Mouse (Mus musculus): ENCODE results near the gene Zc3h6. TPM values are rescaled to one million over a fixed set of nuclear protein-coding genes. Genes with fewer than 3 reads are reported as not detected.
A peak's percentile ranks its signal among the peaks of the same experiment; 100 is the strongest.

Gene Zc3h6
- polyA plus RNA-seq (2012; rRNA removed), result 1.4 TPM in 2 replicates

DNA sequence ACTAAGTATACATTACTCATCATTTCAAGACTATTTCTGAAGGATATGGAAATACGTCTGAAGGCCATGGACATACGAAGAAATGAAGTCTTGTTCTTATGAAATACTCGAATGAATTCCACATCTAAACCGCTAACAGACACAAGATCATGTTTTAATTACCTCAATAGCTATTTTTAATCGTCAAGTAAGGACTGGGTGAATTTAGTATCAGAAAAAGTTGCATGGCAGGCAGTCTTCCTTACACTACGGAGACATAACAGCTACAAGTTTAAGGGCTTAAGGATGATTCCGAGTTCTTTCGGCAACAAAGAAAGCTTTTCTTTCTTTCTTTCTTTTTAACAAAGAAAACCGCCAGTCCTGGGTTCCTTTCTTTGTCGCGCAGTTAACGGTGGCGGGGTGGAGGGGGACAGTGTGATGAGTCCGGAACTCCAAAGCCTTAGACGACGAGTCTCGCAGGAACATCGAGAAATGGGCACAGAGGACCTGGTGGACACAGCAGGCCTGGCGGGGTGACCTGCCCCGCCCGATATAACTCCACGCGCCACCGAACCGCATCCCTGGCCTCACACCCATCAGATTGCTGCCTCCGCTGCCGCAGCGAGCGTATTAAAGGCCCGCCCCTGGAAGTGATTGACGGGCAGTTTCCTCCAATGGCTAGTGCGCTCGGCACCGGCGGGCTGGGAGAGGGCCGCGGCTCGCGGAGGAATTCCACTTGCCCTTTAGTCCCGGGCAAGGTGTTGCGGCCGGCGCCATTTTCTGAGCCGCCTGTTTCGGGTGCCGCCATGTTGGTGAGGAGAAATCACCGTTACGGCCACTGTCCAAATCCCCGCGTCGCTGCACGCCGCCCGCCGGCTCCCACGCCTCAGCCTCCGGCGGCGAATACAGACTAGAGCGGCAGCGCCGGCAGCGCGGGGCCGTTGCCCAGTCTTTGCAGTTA, at the start of gene Zc3h6:
Gene Zc3h6 (plus strand): TSS at position 762 of the 940 bp plus-strand sequence.
- WGBS, result under 1% methylated on average over 65 of the region's 65 CpGs

DNA sequence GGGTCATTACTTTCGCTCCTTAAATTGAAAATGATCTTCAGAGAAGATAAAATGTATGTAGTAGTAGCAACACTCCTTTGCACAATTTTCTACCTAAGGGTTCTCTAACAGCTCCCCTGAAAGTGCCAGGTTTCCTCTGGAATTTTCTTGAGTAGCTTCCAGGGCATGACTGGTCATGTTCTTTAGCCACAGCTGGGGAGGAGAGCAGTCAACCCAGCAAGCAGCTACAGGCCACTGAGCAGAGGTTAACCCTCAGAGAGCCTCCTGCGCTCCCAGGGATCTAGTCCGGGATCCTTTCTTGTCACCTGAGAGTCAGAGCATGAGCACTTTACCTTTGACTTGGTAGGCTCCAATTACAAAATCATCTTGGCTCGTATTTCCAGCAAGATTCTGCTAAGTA, 42.4 kb upstream of the Zc3h6 start:
- Histone ChIP-seq H3K27me3 (ENCODE audit: control insufficient read depth, insufficient read depth, low read length) (no peaks in the 10 kb centered on the region), H3K27ac (ENCODE audit: insufficient read depth, low read length) (no peak overlapping the region), H3K4me3 (ENCODE audit: extremely low read depth, insufficient read depth, insufficient read length) (no peak overlapping the region), H3K4me1 (ENCODE audit: control insufficient read depth, insufficient read depth, insufficient read length) (no peaks in the 10 kb centered on the region), H3K36me3 (ENCODE audit: control insufficient read depth, insufficient read depth, low read length) (peaks cover 7% of the 10 kb centered on the region)
- 93% methylated on average over 4 of the region's 4 CpGs for WGBS
- TF ChIP-seq POLR2A (IDR thresholded peaks at IDR 0.05; ENCODE audit: low read depth, low read length) (no peak), CTCF (IDR thresholded peaks at IDR 0.05; ENCODE audit: extremely low read depth, insufficient read depth, insufficient read length, insufficient replicate concordance) (no peak)
- no peak for DNase-seq (ENCODE audit: low read depth in 1 of 2, low spot score in 2 of 2)

More for the DNA sequence above, at the start of gene Zc3h6:
- H3K36me3 ChIP-seq (ENCODE audit: control insufficient read depth, insufficient read depth, low read length), result no peaks in the 10 kb centered on the region
- H3K27ac ChIP-seq (ENCODE audit: insufficient read depth, low read length), result peak within 1 kb of the TSS; percentile 100
- TF ChIP-seq POLR2A (IDR thresholded peaks at IDR 0.05; ENCODE audit: low read depth, low read length) (peak; percentile 77), CTCF (IDR thresholded peaks at IDR 0.05; ENCODE audit: extremely low read depth, insufficient read depth, insufficient read length, insufficient replicate concordance) (no peak)
- H3K4me3 ChIP-seq (ENCODE audit: extremely low read depth, insufficient read depth, insufficient read length), result peak within 1 kb of the TSS; percentile 97
- H3K27me3 ChIP-seq (ENCODE audit: control insufficient read depth, insufficient read depth, low read length), result no peaks in the 10 kb centered on the region
- DNase-seq (ENCODE audit: low read depth in 1 of 2, low spot score in 2 of 2), result peak; percentile 96 to 97
- no peaks in the 10 kb centered on the region for H3K4me1 ChIP-seq (ENCODE audit: control insufficient read depth, insufficient read depth, insufficient read length)

- Histone ChIP-seq H3K27me3 (ENCODE audit: control insufficient read depth, insufficient read depth, low read length) (no peaks in the 10 kb centered on the region), H3K36me3 (ENCODE audit: control insufficient read depth, insufficient read depth, low read length) (peaks cover 15% of the 10 kb centered on the region), H3K4me3 (ENCODE audit: extremely low read depth, insufficient read depth, insufficient read length) (no peak overlapping the region), H3K4me1 (ENCODE audit: control insufficient read depth, insufficient read depth, insufficient read length) (no peaks in the 10 kb centered on the region), H3K27ac (ENCODE audit: insufficient read depth, low read length) (no peak overlapping the region)
- TF ChIP-seq CTCF (IDR thresholded peaks at IDR 0.05; ENCODE audit: extremely low read depth, insufficient read depth, insufficient read length, insufficient replicate concordance), result no peak
- no peak for TF ChIP-seq POLR2A (IDR thresholded peaks at IDR 0.05; ENCODE audit: low read depth, low read length)
- no peak for DNase-seq (ENCODE audit: low read depth in 1 of 2, low spot score in 2 of 2)
- WGBS, result 85% methylated on average over 3 of the region's 3 CpGs
These were observed 38.8 kb upstream of the Zc3h6 start for GRCm38 (mm10) chr2:128928446-128928845.

DNA sequence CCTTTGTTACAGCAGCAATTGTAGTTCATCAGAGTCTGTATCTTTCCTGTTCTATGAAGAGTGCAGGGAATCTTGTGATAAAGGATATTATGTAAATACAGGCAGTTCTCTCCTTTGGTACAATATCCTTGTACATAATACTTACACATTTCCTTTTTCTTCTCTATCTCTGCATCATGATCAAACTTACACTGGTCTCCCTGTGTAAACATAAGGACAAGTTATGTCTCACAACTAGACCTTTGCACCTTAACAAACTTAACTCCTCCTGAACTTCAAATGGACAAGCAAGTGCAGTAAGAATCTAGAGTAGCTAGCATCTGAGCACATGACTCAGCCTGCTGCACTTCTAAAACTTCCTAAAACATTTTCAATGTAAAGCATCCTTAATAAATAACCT, 36.5 kb upstream of the Zc3h6 start:
- Histone ChIP-seq H3K4me1 (ENCODE audit: control insufficient read depth, insufficient read depth, insufficient read length) (no peaks in the 10 kb centered on the region), H3K27me3 (ENCODE audit: control insufficient read depth, insufficient read depth, low read length) (no peaks in the 10 kb centered on the region), H3K27ac (ENCODE audit: insufficient read depth, low read length) (no peak overlapping the region), H3K4me3 (ENCODE audit: extremely low read depth, insufficient read depth, insufficient read length) (no peak overlapping the region), H3K36me3 (ENCODE audit: control insufficient read depth, insufficient read depth, low read length) (peaks cover 18% of the 10 kb centered on the region)
- no peak for DNase-seq (ENCODE audit: low read depth in 1 of 2, low spot score in 2 of 2)
- TF ChIP-seq CTCF (IDR thresholded peaks at IDR 0.05; ENCODE audit: extremely low read depth, insufficient read depth, insufficient read length, insufficient replicate concordance) (no peak), POLR2A (IDR thresholded peaks at IDR 0.05; ENCODE audit: low read depth, low read length) (no peak)

DNA sequence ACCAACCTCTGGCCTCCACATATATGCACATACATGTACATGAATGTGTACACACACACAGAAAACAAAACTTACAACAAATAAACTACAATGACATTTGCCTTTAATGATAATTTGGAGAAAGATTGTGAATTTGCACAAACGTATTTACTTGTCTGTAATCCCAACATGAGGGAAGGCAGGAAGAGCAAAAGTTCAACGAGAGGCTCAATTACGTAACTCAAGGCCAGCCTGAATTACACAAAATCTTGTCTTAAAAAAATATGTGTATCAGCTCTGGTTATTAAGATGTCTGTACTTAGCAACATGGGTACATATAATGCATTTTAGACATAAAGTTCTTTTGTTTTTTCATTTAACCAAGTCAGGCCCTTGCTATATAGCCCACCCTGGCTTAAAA, 30.9 kb upstream of the Zc3h6 start:
- H3K27ac ChIP-seq (ENCODE audit: insufficient read depth, low read length), result no peak overlapping the region
- peaks cover 13% of the 10 kb centered on the region for H3K36me3 ChIP-seq (ENCODE audit: control insufficient read depth, insufficient read depth, low read length)
- H3K4me3 ChIP-seq (ENCODE audit: extremely low read depth, insufficient read depth, insufficient read length), result no peak overlapping the region
- no peaks in the 10 kb centered on the region for H3K4me1 ChIP-seq (ENCODE audit: control insufficient read depth, insufficient read depth, insufficient read length)
- no peak for TF ChIP-seq CTCF (IDR thresholded peaks at IDR 0.05; ENCODE audit: extremely low read depth, insufficient read depth, insufficient read length, insufficient replicate concordance)
- TF ChIP-seq POLR2A (IDR thresholded peaks at IDR 0.05; ENCODE audit: low read depth, low read length), result no peak
- no peaks in the 10 kb centered on the region for H3K27me3 ChIP-seq (ENCODE audit: control insufficient read depth, insufficient read depth, low read length)
- WGBS, result 80% methylated on average over 3 of the region's 3 CpGs
- DNase-seq (ENCODE audit: low read depth in 1 of 2, low spot score in 2 of 2), result no peak

GRCm38 (mm10) chr2:128943538-128944528, 23.4 kb upstream of the Zc3h6 start, which contains the start of gene Zc3h8:
Gene Zc3h8 (minus strand): TSS chr2:128944077.
- Histone ChIP-seq H3K27me3 (ENCODE audit: control insufficient read depth, insufficient read depth, low read length) (no peaks in the 10 kb centered on the region), H3K4me3 (ENCODE audit: extremely low read depth, insufficient read depth, insufficient read length) (peak within 1 kb of the TSS; percentile 72), H3K36me3 (ENCODE audit: control insufficient read depth, insufficient read depth, low read length) (0 out of 2 replicates have a peak, but pooled peaks cover 4% of the 10 kb centered on the region), H3K4me1 (ENCODE audit: control insufficient read depth, insufficient read depth, insufficient read length) (no peaks in the 10 kb centered on the region; the same call in 1 of the 2 replicates), H3K27ac (ENCODE audit: insufficient read depth, low read length) (peak within 1 kb of the TSS; percentile 84)
- WGBS, result under 1% methylated on average over 64 of the region's 65 CpGs
- peak; percentile 90 to 97 for DNase-seq (ENCODE audit: low read depth in 1 of 2, low spot score in 2 of 2)
- no peak for TF ChIP-seq CTCF (IDR thresholded peaks at IDR 0.05; ENCODE audit: extremely low read depth, insufficient read depth, insufficient read length, insufficient replicate concordance)
- TF ChIP-seq POLR2A (IDR thresholded peaks at IDR 0.05; ENCODE audit: low read depth, low read length), result peak; percentile 71; the same call in 1 of the 2 replicates
